Mouse (Mus musculus) Patski (cell line): ENCODE measurements around the gene Rab22a. TPM values are rescaled to one million over a fixed set of nuclear protein-coding genes. Genes with fewer than 3 reads are reported as not detected.

ENCODE experiments used
- ATAC-seq: fragments of 100-300 bp; one replicate; pipeline ENCODE4 v1.8.0; 2021
- CTCF ChIA-PET: fragments of 350-600 bp; sonication (Branson Sonifier 250); formaldehyde crosslinking; loops from one replicate; lab custom pipeline; 2022; ENCODE audit warnings: inconsistent platforms; lab: Charles Lee
- POLR2A ChIA-PET: fragments of 350-600 bp; sonication (Branson Sonifier 250); formaldehyde crosslinking; loops from one replicate; lab custom pipeline; 2022; ENCODE audit warnings: antibody characterized with exemption, inconsistent platforms; lab: Charles Lee
- DNase-seq: peaks from one replicate; pipeline ENCODE4 v3.0.0-alpha.2; 2011; ENCODE audit warnings: low read depth, low spot score
- H3K27me3 ChIP-seq: fragments of 371-371 bp; one replicate; pipeline ENCODE4 v1.5.1; 2021
- CTCF ChIP-seq: fragments of 100-300 bp; IDR thresholded peaks from one replicate; pipeline ENCODE4 v1.5.1; 2021
- in situ Hi-C: fragments of 300-500 bp; cut with MboI; formaldehyde crosslinking; loops from 3 replicates; pipeline ENCODE4 v1.11.1; 2018; ENCODE audit warnings: low pct_unique_long_range_greater_than_20kb, mixed read lengths
- polyA plus RNA-seq: library from polyadenylated mRNA; unstranded; gene quantifications from one replicate; pipeline ENCODE4 v1.2.3, GENCODE M21; 2021

Gene Rab22a
- polyA plus RNA-seq, 1 experiment from 2014 or later, result 38.3 TPM

DNA sequence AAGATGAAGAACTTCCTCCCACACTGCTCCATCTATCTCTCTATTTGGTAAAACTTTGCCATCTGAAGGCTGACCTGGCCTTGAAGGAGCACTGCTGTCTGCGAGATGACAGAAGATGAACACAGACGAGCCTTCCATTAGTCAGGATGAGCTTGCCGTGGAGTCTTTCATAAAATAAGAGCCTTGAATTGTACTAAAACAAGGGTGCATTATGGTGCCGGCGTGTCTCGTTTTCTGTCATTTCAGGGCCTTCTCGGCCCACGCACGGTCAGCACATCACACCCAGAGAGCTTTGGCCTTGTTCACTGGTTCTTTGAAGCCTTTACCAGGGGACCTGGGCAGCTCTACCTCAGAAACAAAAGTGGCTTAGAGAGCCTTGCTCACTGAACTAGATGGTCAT lies 83.2 kb downstream of the Rab22a start:
- in situ Hi-C loops, result no loop called here
- H3K27me3 ChIP-seq, result no peaks in the 10 kb centered on the region
- POLR2A ChIA-PET, result interaction anchor here (1.4 to 1.8 kb wide), 2 partner anchors 13 to 334 kb away, joined by 3 to 5 read pairs; no protein-coding TSS in a partner anchor
- DNase-seq (no peak), ATAC-seq (no peak)
- TF ChIP-seq CTCF, result no peak
- CTCF ChIA-PET, result no interaction called here

DNA sequence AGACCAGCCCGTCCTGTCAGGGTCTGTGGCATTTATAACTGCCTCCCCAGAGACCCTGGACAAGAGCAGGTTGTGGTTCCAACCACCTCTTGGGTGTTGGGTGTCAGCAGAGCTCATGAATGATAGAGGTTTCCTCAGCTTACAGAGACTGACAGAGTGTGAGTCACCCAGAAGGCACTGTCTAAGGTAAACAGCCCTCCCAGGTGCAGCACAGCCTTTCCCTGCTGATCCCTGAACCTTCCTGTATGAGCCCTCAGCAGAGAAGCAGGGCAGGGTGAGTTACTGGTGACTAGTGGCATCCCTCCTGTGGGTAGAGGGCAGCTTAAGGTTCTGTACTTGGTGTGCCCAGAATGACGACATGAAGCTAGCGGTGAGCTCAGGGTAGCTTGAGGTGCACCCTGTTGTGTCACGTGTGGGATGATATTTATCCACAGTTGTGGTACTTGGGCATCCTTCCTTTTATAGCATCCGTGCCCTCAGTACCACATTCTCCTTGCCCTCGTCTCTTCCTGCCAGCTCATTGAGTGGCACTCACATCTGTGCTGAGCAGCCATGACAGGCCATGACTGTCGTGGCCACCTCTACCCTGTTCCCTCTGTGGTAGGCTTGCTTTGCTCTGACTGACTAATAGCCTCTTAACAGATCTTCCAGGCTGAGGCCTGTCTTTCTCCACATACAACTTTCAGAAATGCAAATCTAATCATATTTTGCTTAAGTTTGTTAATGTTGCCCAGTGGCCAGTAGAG lies 84.7 kb downstream of the Rab22a start:
- in situ Hi-C loops, result no loop called here
- TF ChIP-seq CTCF, result no peak
- POLR2A ChIA-PET, result interaction anchor here (1.4 to 1.8 kb wide), 2 partner anchors 14 to 332 kb away, joined by 3 to 5 read pairs; no protein-coding TSS in a partner anchor
- ATAC-seq, result no peak
- H3K27me3 ChIP-seq, result no peaks in the 10 kb centered on the region
- CTCF ChIA-PET, result interaction anchor here (0.9 kb wide), 1 partner anchor 22 kb away, joined by 3 read pairs; no protein-coding TSS in a partner anchor
- no peak for DNase-seq

GRCm38 (mm10) chr2:173748961-173749659 lies 89.5 kb downstream of the Rab22a start:
- ATAC-seq (no peak), DNase-seq (no peak)
- CTCF ChIA-PET, result interaction anchor here (1.1 to 2.8 kb wide), 4 partner anchors 11 to 27 kb away, joined by 4 to 14 read pairs (median 4); partner anchors contain the start of gene Vapb
- POLR2A ChIA-PET, result interaction anchor here (0.7 to 1.4 kb wide), 2 partner anchors 12 to 13 kb away, joined by 3 to 4 read pairs; no protein-coding TSS in a partner anchor
- no peak for TF ChIP-seq CTCF
- in situ Hi-C loops, result no loop called here
- H3K27me3 ChIP-seq, result no peaks in the 10 kb centered on the region

DNA sequence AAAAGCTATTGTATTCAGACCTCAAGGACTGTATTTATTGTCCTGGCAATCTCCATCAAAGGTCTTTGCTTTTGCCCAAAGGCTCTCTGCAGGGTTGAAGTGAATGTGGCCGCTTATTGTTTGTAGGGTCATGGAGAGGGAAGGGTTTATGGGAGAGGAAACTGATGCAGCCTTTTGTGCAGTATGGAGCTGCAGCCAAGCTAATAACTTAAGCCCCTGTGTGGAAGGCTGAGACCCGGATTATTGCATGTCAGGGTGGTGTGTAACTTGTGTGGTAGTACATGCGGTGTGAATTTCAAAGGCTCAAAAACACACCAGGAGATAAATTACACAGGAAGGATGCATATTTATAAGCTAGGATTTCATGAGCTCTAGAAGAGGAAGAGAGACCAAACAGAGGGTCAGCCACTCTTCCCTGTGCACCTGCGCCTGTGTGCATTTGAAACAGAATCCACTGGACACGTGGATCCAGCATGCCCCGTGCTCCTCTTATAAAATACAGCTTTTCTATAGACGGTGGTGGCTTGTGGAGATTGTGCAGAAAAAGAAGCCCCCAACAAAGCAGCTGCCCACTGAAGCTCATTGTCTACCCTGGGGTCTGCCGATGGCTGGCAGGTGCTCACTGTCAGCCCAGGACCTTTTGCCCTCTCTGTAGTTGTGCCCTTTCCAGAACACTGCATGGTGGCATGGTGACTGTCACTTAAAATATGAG lies 96.0 kb downstream of the Rab22a start:
- in situ Hi-C loops, result no loop called here
- no peaks in the 10 kb centered on the region for H3K27me3 ChIP-seq
- POLR2A ChIA-PET, result no interaction called here
- TF ChIP-seq CTCF, result no peak
- DNase-seq (no peak), ATAC-seq (no peak)
- CTCF ChIA-PET, result no interaction called here

Other genes starting within 250 kb of the Rab22a start
- gene 1700021F07Rik, start 137.2 kb upstream of the Rab22a start, polyA plus RNA-seq, result not detected
- gene Ankrd60, start 81.4 kb upstream of the Rab22a start, polyA plus RNA-seq, result not detected
- gene 1700010B08Rik, start 59.7 kb downstream of the Rab22a start, polyA plus RNA-seq, result not detected
- gene Vapb, start 77.8 kb downstream of the Rab22a start, polyA plus RNA-seq, result 122 TPM